Mouse (Mus musculus): ENCODE measurements around the gene Trnt1. TPM values are rescaled to one million over a fixed set of nuclear protein-coding genes. Genes with fewer than 3 reads are reported as not detected.

The Trnt1 gene
- polyA plus RNA-seq, 1 experiment, result 32.2 TPM

DNA sequence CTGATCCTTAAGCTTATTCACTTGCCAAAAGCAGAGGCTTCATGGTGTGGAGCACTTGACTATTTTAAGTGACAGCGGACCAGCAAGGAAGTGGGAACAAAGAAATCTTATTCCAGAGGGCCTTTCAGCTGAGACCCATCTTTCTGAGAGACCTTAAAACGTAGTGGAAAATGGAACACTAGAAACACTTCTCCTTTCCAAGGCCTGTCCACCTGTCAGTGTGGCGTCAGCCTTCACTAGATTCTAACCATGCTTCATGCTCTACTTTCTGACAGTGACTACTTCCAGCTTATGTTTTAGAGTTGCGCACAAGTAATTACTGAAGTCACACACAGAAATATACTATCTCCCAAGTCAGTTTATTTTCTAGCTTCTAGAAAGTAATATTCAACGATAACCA is 23.6 kb downstream of the Trnt1 start:
- Histone ChIP-seq H3K4me1 (ENCODE audit: control insufficient read depth, insufficient read depth, low read length) (peaks cover 3% of the 10 kb centered on the region; the same call in 1 of the 2 replicates), H3K27ac (ENCODE audit: insufficient read depth, low read length) (no peak overlapping the region), H3K4me3 (replicated peaks; ENCODE audit: insufficient read depth, low read depth, low read length) (no peak overlapping the region), H3K27me3 (ENCODE audit: control insufficient read depth, insufficient read depth, low read length) (no peaks in the 10 kb centered on the region)
- no peak for TF ChIP-seq POLR2A (IDR thresholded peaks at IDR 0.05; ENCODE audit: borderline replicate concordance, insufficient read depth, low read length)
- no peak for TF ChIP-seq CTCF (IDR thresholded peaks at IDR 0.05; ENCODE audit: borderline replicate concordance, insufficient read depth, low read depth, low read length)
- WGBS, result 88% methylated on average over 5 of the region's 5 CpGs
- no peak for DNase-seq

GRCm38 (mm10) chr6:106793088-106793487 is 24.2 kb downstream of the Trnt1 start:
- Histone ChIP-seq H3K27me3 (ENCODE audit: control insufficient read depth, insufficient read depth, low read length) (no peaks in the 10 kb centered on the region), H3K4me1 (ENCODE audit: control insufficient read depth, insufficient read depth, low read length) (peaks cover 3% of the 10 kb centered on the region; the same call in 1 of the 2 replicates), H3K27ac (ENCODE audit: insufficient read depth, low read length) (no peak overlapping the region), H3K4me3 (replicated peaks; ENCODE audit: insufficient read depth, low read depth, low read length) (no peak overlapping the region)
- WGBS, result 94% methylated on average over 7 of the region's 7 CpGs
- TF ChIP-seq CTCF (IDR thresholded peaks at IDR 0.05; ENCODE audit: borderline replicate concordance, insufficient read depth, low read depth, low read length), result no peak
- no peak for TF ChIP-seq POLR2A (IDR thresholded peaks at IDR 0.05; ENCODE audit: borderline replicate concordance, insufficient read depth, low read length)
- DNase-seq, result no peak

- Histone ChIP-seq H3K4me3 (replicated peaks; ENCODE audit: insufficient read depth, low read depth, low read length) (no peak overlapping the region), H3K27me3 (ENCODE audit: control insufficient read depth, insufficient read depth, low read length) (no peaks in the 10 kb centered on the region), H3K27ac (ENCODE audit: insufficient read depth, low read length) (no peak overlapping the region), H3K4me1 (ENCODE audit: control insufficient read depth, insufficient read depth, low read length) (peaks cover 3% of the 10 kb centered on the region; the same call in 1 of the 2 replicates)
- DNase-seq, result no peak
- TF ChIP-seq POLR2A (IDR thresholded peaks at IDR 0.05; ENCODE audit: borderline replicate concordance, insufficient read depth, low read length), result no peak
- TF ChIP-seq CTCF (IDR thresholded peaks at IDR 0.05; ENCODE audit: borderline replicate concordance, insufficient read depth, low read depth, low read length), result no peak
- 91% methylated on average over 10 of the region's 10 CpGs for WGBS
Measured at GRCm38 (mm10) chr6:106793621-106794020, 24.7 kb downstream of the Trnt1 start.

GRCm38 (mm10) chr6:106794094-106794814 is 25.3 kb downstream of the Trnt1 start:
- no peak overlapping the region for H3K27ac ChIP-seq (ENCODE audit: insufficient read depth, low read length)
- TF ChIP-seq CTCF (IDR thresholded peaks at IDR 0.05; ENCODE audit: borderline replicate concordance, insufficient read depth, low read depth, low read length) (no peak), POLR2A (IDR thresholded peaks at IDR 0.05; ENCODE audit: borderline replicate concordance, insufficient read depth, low read length) (no peak)
- H3K4me1 ChIP-seq (ENCODE audit: control insufficient read depth, insufficient read depth, low read length), result peaks cover 3% of the 10 kb centered on the region; the same call in 1 of the 2 replicates
- WGBS, result 93% methylated on average over 13 of the region's 13 CpGs
- H3K4me3 ChIP-seq (replicated peaks; ENCODE audit: insufficient read depth, low read depth, low read length), result no peak overlapping the region
- no peaks in the 10 kb centered on the region for H3K27me3 ChIP-seq (ENCODE audit: control insufficient read depth, insufficient read depth, low read length)
- DNase-seq, result no peak

- Histone ChIP-seq H3K4me1 (ENCODE audit: control insufficient read depth, insufficient read depth, low read length) (peaks cover 3% of the 10 kb centered on the region; the same call in 1 of the 2 replicates), H3K27ac (ENCODE audit: insufficient read depth, low read length) (peak within 1 kb of the TSS; percentile 60), H3K4me3 (replicated peaks; ENCODE audit: insufficient read depth, low read depth, low read length) (peak within 1 kb of the TSS; percentile 85), H3K27me3 (ENCODE audit: control insufficient read depth, insufficient read depth, low read length) (no peaks in the 10 kb centered on the region)
- 2% methylated on average over 57 of the region's 57 CpGs for WGBS
- TF ChIP-seq POLR2A (IDR thresholded peaks at IDR 0.05; ENCODE audit: borderline replicate concordance, insufficient read depth, low read length), result peak; percentile 83
- TF ChIP-seq CTCF (IDR thresholded peaks at IDR 0.05; ENCODE audit: borderline replicate concordance, insufficient read depth, low read depth, low read length), result peak; percentile 82
- DNase-seq, result peak; percentile 91 to 95
Measured at GRCm38 (mm10) chr6:106799333-106800226, 30.7 kb downstream of the Trnt1 start, which contains the start of gene Crbn. Gene Crbn, minus strand, starts transcription at chr6:106800077.

DNA sequence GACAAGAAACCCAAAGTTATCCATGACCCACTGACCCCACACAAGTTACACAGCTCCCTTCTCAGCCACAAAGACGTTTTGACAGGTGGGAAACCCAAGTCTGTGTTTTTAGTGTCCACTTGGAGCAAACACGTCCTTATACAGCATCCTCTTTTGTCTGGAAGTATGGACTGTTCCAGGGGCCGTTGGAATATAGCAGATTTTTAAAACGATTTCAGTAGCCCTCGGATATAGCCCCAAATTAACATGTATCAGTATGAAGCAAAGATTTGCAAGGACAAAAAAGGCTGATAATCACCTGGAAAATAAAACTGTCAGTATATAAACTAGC is 31.3 kb downstream of the Trnt1 start:
- WGBS, result 48% methylated on average over 5 of the region's 5 CpGs

DNA sequence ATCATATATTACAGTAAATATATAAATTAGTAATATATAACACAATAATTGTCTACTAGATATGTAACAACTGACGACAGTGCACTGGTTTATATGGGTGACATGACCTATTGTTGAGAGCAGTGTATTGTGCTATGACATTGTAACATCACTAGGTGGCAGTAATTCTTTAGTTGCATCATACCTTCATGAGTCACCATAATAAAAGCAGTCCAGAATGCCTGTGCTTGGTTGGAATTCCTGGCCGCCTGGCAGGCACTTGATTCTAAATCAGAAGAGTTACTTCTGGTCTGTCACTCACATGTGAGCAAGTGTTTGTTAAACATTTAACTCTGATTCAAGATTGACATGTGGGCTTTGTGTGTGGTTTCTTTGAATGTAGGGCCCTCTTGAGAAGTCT is 36.0 kb downstream of the Trnt1 start:
- H3K27ac ChIP-seq (ENCODE audit: insufficient read depth, low read length), result no peak overlapping the region
- no peaks in the 10 kb centered on the region for H3K27me3 ChIP-seq (ENCODE audit: control insufficient read depth, insufficient read depth, low read length)
- peak; percentile 44 to 67 for DNase-seq
- WGBS, result 12% methylated on average over 2 of the region's 2 CpGs
- no peaks in the 10 kb centered on the region for H3K4me1 ChIP-seq (ENCODE audit: control insufficient read depth, insufficient read depth, low read length)
- H3K4me3 ChIP-seq (replicated peaks; ENCODE audit: insufficient read depth, low read depth, low read length), result no peak overlapping the region
- TF ChIP-seq POLR2A (IDR thresholded peaks at IDR 0.05; ENCODE audit: borderline replicate concordance, insufficient read depth, low read length) (no peak), CTCF (IDR thresholded peaks at IDR 0.05; ENCODE audit: borderline replicate concordance, insufficient read depth, low read depth, low read length) (peak; percentile 68; the same call in 1 of the 2 replicates)

More for the DNA sequence above, 31.3 kb downstream of the Trnt1 start:
- Histone ChIP-seq H3K27ac (ENCODE audit: insufficient read depth, low read length) (peak overlapping the region; percentile 60), H3K4me1 (ENCODE audit: control insufficient read depth, insufficient read depth, low read length) (peaks cover 3% of the 10 kb centered on the region; the same call in 1 of the 2 replicates), H3K4me3 (replicated peaks; ENCODE audit: insufficient read depth, low read depth, low read length) (peak overlapping the region; percentile 85), H3K27me3 (ENCODE audit: control insufficient read depth, insufficient read depth, low read length) (no peaks in the 10 kb centered on the region)
- DNase-seq, result no peak
- TF ChIP-seq CTCF (IDR thresholded peaks at IDR 0.05; ENCODE audit: borderline replicate concordance, insufficient read depth, low read depth, low read length) (no peak), POLR2A (IDR thresholded peaks at IDR 0.05; ENCODE audit: borderline replicate concordance, insufficient read depth, low read length) (no peak; the same call in 1 of the 2 replicates)

All from cerebellum, adult 2 months (tissue).